Mouse (Mus musculus) layer of hippocampus, postnatal 36 days (tissue): ENCODE results near the gene Saa4. TPM values are rescaled to one million over a fixed set of nuclear protein-coding genes. Genes with fewer than 3 reads are reported as not detected.
"Not testable (repeated sequence)": the region's sequence is repeated elsewhere in the genome, so short reads cannot be mapped to it uniquely, and the experiment has no call there.

Experiments used
- DNase-seq, 2 experiments: peaks; one replicate each; pipeline ENCODE4 v3.0.0; 2022
- total RNA-seq, 2 experiments: library from RNA; stranded (reverse); gene quantifications; 2 replicates each; pipeline ENCODE4 v1.2.3; 2021

Saa4 gene
- not detected for total RNA-seq

DNA sequence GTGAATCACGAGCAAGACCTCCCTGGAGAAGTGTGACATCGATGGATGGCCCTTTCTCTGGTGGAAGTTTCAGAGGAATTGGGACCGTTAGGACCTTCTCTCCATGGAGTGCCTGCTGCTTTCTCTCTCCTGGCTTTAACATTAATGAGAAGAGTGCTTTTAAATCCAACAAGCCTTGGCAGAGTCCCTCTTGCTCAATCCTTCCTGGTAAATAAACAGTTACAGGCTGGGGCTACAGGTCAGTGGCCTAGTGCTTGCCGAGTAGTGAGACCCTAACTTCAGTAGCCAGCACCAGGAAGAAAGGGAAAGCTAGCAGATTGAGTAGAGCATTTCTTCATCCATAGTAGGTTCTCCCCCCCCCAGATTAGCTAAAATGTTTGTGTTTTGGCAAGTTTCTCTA lies at the start of gene Saa4:
Gene Saa4, minus strand, starts transcription at position 146 of the 400 bp plus-strand sequence.
- DNase-seq = no peak

DNA sequence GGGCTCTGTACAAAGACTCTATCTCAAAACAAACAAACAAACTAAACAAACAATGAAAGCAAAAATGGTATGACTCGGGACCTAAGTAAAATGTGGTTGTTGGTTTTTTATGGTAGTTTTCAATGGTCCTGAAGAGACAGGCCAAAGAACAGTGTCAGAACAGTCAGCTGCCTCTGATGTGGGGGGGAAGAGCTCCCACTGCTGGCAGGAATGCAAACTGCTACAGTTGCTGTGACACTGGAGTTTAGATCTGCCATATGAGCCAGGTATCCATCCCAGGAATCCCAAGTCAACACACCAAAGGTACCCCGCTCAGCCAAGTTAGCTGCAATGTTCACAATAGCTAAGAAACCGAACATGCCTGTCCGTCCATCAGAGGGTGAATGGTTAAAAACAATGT lies 38.3 kb upstream of the Saa4 start:
- DNase-seq = peak; percentile 11 to 14

DNA sequence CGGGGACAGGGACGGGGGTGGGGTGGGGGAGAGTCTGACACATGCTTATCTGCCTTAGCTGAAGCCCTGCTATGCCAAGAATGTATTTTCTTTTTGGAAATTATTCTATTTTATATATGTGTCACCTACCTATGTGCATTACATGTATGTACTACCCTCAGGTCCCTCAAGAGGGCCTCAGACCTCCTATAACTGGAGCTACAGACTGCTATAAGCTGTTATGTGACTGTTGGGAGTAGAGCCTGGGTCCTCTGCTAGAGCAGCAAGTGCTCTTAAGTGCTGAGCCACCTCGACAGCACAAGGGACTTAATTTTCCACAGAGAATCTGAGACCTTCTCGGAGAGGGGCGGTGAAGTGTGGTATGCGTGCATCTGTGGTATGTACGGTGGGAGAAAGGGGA lies 36.0 kb upstream of the Saa4 start:
- DNase-seq = no peak

DNA sequence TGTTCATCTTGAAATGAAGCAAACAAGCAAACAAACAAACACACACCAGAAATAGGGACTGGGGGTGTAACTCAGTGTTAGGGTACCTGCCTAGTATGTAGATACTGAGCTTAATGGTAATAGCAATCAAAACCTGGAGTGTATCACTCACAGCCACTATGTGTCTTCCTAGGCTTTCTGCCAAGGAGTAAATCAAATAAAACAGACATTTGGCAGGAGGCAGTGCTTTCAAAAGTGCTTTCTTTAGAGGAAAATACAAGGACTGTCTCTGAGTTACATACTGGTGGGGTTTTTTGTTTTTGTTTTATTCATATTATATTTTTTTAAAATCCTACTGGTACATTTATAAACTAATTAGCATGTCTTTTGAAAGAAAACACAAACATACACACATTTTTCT lies 35.0 kb upstream of the Saa4 start:
- no peak for DNase-seq

DNA sequence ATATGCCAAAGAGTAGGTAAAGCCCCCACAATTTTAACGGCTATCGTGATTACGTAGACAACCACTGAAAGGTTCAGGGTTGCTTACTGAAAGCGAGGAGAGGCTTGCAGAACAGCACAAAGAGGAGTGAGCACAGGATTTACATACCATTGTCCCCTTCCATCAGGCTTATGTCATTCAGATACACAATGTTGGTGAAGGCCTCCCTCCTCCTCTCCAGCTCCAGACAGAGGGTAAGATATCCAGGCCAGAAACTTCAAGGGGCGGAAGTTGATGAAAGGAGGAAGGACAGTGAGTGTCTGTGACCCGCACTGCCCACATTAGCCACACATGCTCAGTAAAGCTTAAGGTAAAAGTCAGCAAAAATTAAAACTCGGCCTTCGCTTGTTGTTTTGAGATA lies 32.3 kb upstream of the Saa4 start:
- no peak for DNase-seq

DNA sequence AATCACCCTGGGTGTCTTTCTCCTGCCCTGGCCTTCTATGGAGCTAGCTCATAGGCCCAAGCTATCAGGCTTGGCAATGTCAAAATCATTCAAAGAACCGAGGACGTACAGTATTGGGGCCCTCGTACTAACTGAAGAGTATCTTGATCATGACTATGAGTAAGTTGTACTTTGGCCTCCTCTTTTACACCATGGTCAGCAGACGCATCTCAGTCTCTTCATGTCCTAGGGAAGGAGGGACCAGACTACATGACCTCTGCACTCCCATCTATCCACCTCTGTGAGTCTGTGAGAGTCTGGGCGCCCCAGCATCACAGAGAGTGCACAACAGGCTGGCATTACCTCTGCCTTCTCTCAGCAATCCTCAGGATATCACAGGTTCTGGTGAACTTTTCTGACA lies 30.2 kb upstream of the Saa4 start:
- DNase-seq = no peak

DNA sequence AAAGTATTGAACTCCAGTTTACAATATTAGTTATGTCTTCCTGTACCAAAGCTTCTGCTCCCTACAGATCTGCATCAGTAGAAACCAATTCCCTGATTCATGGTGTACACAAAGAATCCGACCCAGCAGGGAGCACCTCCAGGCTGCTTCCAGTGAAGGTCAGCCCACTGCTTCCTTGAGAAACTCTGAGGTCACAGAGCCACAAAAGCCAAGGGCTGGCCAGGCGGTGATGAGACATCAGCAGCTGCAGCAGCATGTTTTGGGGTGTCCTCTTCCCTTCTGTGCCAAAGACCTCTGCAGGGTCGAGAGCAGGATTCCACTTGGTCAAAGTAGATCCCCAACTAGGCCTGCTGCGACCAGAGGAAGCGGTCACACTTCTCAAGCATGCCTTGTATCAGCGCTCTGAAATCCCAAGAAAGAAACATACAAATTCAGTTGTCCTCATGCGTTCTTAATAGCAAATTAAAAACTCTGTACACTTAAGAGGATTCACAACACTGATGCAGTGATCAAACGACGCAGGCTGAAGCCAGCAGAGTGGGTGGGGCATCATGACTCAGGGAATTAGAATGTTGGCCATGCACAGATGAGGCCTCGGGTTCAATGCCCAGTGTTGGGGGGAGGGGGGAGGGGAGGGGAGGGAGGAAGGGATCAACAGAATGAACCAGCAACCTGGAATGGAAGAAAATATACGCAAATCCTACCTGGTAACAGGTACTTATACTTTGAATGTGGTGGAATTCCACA lies 28.8 kb upstream of the Saa4 start:
- no peak for DNase-seq

DNA sequence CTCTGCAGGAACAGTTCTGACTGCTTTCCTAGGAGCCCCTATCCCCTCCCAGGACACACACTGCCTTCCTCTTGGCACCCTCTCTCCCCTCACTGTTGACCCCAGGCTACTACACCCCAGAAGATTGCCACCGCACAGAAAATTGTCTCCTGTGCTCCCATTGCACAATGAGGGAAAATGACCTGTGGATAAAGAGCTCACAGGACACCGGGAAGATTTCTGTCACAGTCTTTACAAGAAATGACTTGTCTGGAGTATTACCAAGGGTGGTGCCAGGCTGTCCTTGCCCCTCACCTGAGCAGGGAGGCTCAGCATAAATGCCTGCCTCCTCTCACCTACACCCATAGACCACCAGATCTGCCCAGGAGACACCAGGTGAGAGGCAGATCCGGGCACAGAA lies 19.1 kb upstream of the Saa4 start, which contains the start of gene Saa2:
Gene Saa2, plus strand, starts transcription at position 301 of the 400 bp plus-strand sequence.
- DNase-seq = no peak

DNA sequence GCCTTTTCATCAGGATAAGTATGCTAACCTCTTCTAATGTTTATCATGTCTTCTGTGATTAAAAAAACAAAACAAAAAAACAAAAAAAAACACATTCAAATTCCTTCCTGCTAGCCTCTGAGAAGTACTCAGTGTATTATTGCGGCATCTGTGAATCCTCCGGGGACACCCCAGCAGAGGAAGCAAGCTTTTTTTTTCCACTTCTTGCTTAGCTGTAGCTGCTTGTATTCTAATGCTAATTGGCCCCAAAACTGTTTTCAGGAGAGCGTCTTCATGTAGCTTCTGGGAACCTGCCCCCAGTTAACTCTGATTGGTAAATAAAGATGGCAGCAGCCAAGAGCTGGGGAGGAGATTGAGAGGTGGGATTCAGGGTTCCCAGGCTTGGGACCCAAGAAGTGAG lies 16.1 kb upstream of the Saa4 start:
- no peak for DNase-seq

DNA sequence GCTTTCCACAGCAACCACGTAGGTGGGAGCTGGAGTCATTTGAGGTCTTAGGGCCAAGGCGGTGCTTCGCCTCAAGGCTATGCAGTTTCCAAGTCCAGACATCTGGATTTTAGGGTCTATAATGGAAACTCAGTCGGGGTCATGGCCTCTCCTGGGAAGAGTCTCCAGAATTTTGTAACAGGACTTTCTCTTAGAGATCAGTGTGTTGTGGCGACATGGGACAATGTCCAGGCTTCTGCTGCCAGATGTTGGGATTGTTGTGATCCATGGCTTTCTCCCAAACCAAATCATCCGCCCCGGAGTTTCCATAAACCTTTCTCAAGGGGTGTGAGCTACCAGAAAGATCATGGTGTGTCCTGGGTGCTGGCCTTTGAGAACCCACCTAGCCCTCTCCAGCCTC lies 14.0 kb upstream of the Saa4 start:
- DNase-seq = no peak

DNA sequence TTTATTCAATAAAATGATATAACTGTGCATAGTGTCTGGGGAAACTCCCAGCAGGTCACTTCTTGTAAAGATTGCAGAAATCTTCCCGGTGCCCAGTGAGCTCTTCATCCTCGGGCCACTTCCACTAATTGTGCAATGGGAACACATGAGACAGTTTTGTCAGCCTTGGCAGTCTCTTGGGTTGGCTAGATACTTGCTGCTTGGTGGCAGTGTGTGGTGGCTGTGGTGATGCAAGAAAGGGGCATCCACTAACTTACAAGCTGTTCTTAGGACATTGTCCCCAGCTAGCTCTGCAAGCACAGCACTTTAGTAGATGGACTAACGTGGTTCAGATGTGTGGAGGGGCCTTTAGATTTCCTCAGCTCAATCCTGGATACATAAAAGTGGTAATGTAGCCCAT lies 13.4 kb upstream of the Saa4 start:
- no peak for DNase-seq

DNA sequence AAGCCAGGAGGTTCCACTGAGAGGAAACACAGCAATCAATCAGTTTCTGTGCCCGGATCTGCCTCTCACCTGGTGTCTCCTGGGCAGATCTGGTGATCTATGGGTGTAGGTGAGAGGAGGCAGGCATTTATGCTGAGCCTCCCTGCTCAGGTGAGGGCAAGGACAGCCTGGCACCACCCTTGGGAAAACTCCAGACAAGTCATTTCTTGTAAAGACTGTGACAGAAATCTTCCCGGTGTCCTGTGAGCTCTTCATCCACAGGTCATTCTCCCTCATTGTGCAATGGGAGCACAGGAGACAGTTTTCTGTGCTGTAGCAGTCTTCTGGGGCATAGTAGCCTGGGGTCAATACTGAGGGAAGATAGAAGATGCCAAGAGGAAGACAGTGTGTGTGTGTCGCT lies 10.5 kb upstream of the Saa4 start, which contains the start of gene Saa1:
Gene Saa1, minus strand, starts transcription at position 101 of the 400 bp plus-strand sequence.
- DNase-seq = not testable (repeated sequence)

DNA sequence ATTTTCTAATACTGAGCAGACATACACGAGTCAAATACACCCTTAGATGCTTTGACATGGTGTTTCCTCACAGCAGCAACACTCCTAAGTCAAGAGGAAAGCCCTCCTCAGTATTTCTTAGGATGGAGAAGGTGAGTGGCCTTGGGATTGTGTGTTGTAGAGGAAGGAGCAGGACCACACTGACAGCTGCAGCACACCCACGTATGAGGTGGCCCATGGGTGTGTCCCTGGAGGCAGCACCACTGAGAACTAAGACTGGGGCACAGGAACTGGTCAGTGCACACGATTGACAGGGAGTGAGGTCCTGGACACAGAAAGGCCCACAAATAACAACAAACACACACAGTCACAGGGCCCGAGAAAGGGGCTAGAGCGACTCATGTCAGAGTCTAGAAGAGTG lies 7.6 kb upstream of the Saa4 start:
- not testable (repeated sequence) for DNase-seq

DNA sequence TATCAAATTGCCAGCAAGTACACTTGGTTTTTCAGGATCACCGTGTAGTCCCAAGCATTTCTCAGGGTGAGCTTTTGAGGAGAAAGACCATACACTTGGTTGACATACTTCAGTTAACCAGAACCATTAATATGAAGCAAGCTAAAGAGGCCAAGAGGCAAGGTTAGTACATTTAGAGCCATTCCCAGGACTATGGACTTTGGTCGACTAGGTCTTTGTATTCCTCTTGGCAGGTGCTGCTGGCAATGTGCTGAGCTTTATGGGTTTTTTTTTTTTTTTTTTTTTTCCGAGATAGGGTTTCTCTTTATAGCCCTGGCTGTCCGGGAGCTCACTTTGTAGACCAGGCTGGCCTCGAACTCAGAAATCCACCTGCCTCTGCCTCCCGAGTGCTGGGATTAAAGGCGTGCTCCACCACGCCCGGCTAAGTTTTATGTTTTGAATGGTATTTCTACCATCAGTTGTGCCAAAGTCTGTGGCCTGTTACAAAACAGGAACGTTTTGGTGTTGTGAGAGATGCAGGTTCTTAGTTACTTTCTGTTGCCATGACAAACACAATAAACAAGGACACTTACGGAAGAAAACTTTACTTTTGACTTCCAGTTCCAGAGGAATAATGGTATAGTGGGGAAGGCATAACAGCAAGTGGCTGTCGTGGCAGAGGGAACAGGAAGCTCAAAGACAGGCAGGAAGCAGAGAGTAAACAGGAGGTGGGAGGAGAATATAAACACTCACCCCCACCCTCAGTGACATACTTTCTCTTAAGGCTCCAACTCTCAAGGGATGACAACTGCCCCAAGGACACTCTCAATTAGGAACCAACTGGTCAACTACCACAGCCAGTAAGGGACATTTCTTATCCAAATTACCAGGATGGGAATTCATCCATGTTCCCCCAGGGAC lies 6.4 kb upstream of the Saa4 start:
- no peak for DNase-seq

DNA sequence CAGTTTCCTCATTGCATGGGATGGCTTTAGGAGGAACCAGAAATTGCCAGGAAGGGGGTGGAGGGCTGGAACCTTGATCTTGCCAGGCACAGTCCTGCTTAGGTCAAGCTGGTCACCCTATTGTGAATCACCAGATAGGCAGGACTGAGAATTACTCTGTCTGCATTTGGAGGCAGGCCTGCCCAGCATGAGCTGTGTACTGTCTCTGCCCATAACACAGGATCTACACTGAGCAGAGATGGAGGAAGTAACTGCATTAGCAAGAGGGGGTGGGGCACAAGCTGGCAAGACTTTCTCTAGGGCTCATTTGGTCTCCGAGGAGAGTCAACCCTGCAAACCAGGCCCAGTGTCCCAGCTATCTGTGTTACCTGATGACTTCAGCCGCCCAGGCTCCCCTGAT lies 2.6 kb upstream of the Saa4 start:
- DNase-seq = no peak

DNA sequence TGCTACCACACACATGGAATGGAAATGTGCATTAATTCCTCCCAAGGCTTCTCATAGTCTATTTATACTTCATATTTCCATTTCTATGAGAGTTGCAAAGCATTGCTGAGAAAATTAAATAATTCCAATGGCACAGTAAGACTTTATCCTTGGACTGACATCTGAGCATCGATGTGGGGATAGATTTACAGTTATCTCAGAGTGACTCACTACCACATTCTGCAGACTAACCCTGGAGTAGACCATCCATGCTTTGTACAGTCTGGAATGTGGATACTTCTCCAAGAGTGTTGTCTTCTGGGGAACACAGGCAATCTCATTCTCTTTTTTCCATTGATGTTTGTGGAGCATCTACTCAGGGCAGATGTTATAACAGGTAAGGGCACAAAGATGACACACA lies 4.8 kb downstream of the Saa4 start:
- DNase-seq = no peak

DNA sequence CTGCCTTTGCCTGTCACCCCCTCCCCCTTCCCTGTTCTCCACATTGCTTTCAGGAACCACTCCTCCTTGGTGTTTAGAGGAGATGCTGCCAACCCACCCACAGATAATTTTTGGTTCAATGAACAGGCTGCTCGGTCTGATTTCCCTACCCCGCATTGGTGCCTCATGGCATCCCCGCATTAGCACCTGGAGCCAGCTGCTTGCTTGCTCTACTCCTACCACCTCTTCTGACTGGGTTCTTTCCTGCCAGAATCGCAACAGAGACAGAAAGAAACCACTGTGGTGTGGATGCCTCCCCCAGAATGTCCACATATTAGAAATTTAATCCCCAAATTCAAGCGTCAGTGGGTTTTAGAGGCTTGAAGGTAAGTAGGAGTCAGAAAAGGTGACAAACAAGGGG lies 8.0 kb downstream of the Saa4 start:
- DNase-seq = no peak

DNA sequence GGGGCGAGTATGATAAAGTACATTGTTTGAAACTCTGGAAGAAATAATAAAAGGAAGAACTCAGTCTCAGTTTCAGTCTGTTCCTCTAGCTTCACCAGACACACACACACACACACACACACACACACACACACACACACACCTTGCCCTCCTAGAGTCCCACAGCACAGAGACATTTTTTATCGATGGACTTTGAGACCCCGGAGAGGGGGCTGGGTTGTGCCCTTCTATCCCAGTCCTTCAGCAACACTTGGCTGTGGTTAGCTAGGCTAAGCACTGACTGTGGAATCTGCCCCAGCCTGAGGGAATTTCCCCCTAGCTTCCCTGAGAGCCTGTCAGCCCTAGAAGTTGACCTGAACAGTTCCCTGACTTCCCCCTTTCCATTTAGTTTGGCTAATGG lies 8.6 kb downstream of the Saa4 start:
- DNase-seq = no peak

DNA sequence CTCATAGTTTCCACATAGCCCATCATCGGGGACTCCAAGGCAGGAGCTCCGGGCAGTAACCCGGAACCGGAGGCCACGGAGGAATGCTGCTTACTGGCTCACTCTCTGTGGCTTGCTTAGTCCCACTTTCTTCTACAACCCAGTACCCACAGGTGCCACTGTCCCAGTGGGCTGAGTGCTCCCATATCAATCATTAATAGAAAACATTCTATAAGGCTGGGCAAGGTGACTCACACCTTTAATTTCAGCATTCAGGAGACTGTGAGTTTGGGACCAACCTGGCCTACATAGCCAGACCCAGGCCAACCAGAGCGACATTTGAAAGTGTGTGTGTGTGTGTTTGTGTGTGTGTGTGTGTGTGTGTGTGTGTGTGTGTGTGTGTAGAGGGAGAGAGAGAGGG lies 9.0 kb downstream of the Saa4 start:
- no peak for DNase-seq

DNA sequence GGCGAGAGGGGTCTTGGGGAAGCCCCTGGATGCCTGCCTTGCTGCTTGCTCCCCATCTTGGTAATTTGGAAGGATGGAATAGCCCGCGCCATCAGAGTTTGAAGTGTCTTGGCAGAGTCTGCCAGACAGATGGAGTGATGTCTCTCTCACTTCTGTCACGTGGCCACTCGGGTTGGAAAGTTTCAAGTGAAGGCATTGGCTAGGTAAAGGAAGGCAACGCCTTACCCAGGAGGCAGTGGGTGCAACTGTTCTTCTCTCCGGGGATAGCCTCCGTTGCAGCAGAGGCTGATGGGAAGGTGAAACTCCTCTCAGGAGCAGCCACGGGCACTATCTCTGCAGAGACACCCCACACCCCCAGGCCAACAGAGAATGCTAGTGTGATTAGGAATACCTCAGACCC lies 11.9 kb downstream of the Saa4 start:
- no peak for DNase-seq

DNA sequence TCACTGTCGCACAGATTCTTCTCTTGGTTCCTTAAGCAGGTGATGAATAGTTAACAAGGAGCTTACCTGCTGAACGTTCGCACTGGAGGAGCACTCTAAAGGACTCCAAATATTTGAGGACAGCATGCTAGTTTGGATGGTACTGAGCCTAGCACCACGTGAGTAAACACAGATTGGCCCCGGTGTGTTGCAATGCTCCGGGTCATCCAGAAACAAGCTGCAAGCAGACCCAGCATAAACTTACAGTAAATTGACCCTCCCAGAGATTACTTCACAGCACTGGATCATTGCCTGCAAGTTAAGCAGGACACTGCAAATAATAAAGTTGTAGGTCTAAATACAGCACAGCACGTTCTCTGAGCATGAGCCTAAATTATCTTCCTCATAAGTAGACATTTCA lies 12.9 kb downstream of the Saa4 start:
- DNase-seq = no peak

DNA sequence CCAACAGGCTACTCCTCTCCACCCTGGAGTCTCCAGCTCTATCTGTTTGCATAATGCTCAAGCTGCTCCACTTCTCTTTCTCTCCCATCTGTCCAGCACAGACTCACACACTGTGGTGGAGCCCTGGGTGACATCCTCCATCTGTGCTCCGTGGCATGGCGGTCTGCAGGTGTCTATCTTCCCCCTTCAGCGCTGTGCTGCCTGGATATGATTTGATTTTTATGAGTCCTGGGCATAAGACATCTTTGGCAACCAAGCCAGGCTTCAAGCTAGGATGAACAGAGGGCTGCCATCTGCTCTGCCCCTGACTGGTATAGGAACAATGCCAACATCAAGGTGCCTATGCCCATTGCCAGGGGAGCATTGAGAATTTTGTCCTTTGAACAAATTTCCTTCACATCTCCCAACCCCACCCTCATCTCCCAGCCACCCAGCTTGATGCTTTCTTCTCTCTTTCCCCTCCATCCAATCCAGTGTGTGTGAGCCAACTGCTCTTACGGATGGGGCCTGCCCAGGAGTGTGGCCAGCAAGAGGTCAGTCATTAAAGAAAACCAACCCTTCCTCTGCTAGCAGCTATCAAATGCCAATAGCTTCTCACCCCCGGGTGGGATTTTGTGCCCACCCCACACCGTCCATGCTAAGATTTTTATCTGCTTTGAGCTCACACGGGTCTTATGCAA lies 13.7 kb downstream of the Saa4 start:
- no peak for DNase-seq

DNA sequence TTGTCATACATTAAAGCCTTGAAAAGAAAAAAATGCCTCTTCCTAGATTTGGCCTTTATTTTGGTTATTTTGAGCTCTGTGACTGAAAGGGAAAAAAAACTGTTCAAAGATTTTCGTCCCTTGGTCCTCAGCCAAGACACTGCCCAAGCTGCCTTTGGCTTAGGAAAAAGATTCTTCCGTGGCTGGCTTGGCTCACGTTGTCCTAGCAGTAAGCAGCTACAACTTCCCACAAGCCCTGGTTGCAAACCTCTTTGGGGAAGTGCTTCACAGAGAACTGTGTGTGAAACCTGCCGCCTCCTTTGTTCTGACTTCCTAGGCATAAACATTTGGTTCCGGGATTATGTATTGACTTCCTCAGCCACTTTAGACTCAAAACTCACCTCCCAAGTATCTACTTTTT lies 15.5 kb downstream of the Saa4 start:
- DNase-seq = no peak
